9 mouse cellular contexts compared by ENCODE assay signal in the genomic region with DNA sequence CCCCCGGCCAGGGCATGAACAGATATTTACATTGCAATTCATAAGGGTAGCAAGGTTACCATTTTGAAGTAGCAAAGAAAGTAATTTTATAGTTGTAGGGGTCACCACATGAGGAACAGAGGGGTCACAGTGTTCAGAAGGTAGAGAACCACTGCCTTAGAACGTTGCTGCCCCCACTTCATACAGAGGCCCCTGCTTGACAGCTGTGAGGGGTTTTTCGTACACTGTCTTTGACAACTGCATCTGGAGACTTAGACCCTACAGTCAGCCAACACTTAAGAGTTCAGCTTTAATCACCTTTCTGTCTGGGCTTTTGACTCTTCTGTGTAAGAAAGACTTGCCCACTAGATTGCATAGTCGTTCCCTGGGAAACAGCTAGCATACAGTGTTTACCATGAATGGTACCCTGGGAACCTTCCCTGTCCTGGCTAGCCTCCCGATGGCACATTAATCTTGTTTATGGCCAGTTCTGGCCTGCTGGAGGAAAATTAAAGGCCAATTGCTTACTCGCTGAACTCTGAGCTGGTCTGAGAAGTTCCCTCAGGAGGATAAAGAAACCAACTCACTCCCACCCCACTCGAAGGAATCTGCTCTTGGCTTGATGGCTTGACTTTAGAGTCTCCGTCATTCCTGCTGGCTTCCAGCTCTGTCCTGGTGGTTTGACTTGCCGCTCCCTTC. TPM values are rescaled to one million over a fixed set of nuclear protein-coding genes. Genes with fewer than 3 reads are reported as not detected.
DNase-seq lines count a peak whose midpoint lies in the region; ATAC-seq and TF ChIP-seq lines count a peak whose summit lies in the region.
"Had no signal": no experiment of that assay in that cellular context is flagged by ENCODE, and none has a peak within 500 bp of the region (broad histone marks: within the 10 kb centered on the region; RNA-seq: fewer than 3 reads in every experiment).

No protein-coding gene starts in this region.

- no peak overlapping the region for H3K4me3 ChIP-seq in lung, embryonic 14.5 days (ENCODE audit: low read depth, low read length)
- H3K4me3 ChIP-seq in kidney, embryonic 14.5 days (ENCODE audit: low read length): no peak overlapping the region

- no peak overlapping the region for H3K27ac ChIP-seq in lung, embryonic 14.5 days (ENCODE audit: low read depth)
- peak overlapping the region; percentile 20; the same call in 1 of the 2 replicates for H3K27ac ChIP-seq in kidney, embryonic 14.5 days (ENCODE audit: low read depth, low read length)

- WGBS in lung, embryonic 14.5 days: 50% methylated on average over 9 of the region's 9 CpGs
- WGBS in kidney, embryonic 14.5 days: 32% methylated on average over 9 of the region's 9 CpGs

- no peaks in the 10 kb centered on the region for H3K4me1 ChIP-seq in lung, embryonic 14.5 days (ENCODE audit: insufficient read depth)
- peaks cover 20% of the 10 kb centered on the region for H3K4me1 ChIP-seq in kidney, embryonic 14.5 days (ENCODE audit: control insufficient read depth, insufficient read depth, low read length)

- H3K36me3 ChIP-seq in lung, embryonic 14.5 days (ENCODE audit: insufficient read depth): no peaks in the 10 kb centered on the region
- H3K36me3 ChIP-seq in kidney, embryonic 14.5 days (ENCODE audit: control insufficient read depth, insufficient read depth, low read length): no peaks in the 10 kb centered on the region

- H3K4me2 ChIP-seq in lung, embryonic 14.5 days: no peak overlapping the region
- no peak overlapping the region for H3K4me2 ChIP-seq in kidney, embryonic 14.5 days (replicated peaks; ENCODE audit: low read depth, low read length)

- no peaks in the 10 kb centered on the region for H3K9me3 ChIP-seq in lung, embryonic 14.5 days (ENCODE audit: low read depth, low read length)
- H3K9me3 ChIP-seq in kidney, embryonic 14.5 days (ENCODE audit: control insufficient read depth, low read length): no peaks in the 10 kb centered on the region

- peak; percentile 75; the same call in 1 of the 2 replicates for ATAC-seq in lung, embryonic 14.5 days (ENCODE audit: insufficient read depth)
- peak; percentile 86 for ATAC-seq in kidney, embryonic 14.5 days (ENCODE audit: low FRiP score, low TSS enrichment)
- no peak for ATAC-seq in cerebellum, adult (ENCODE audit: insufficient number of reproducible peaks, low FRiP score, low TSS enrichment)
- ATAC-seq: forebrain, embryonic 16.5 days had no signal

- H3K9ac ChIP-seq in lung, embryonic 14.5 days: no peak overlapping the region
- H3K9ac ChIP-seq in kidney, embryonic 14.5 days (ENCODE audit: low read depth, low read length): no peak overlapping the region

- no peaks in the 10 kb centered on the region for H3K27me3 ChIP-seq in lung, embryonic 14.5 days (ENCODE audit: insufficient read depth, low read length)
- no peaks in the 10 kb centered on the region for H3K27me3 ChIP-seq in kidney, embryonic 14.5 days (ENCODE audit: control insufficient read depth, insufficient read depth, low read length)

- DNase-seq in lung, embryonic 14.5 days: peak; percentile 57
- no peak for DNase-seq in lung, postnatal 36 days
- DNase-seq in fibroblast of lung, adult 2 months (ENCODE audit: low read depth): peak; percentile 67
- DNase-seq in ovary, postnatal 14 days (ENCODE audit: low spot score): peak; percentile 61
- no peak for DNase-seq in layer of hippocampus, postnatal 36 days
- DNase-seq in cerebellum, adult 11 months: no peak

- TF ChIP-seq CTCF in lung, embryonic 14.5 days (IDR thresholded peaks at IDR 0.05; ENCODE audit: low read depth): no peak

RNA-seq across cellular contexts. Expression of a gene that starts 57.8 kb away (rescaled TPM):
- 0.05 and 0.16 TPM in 2 replicates for polyA plus RNA-seq in lung, embryonic 14.5 days (2014; fragmentation: Nextera tagmentation; extraction: Ambion mirVana)
- polyA plus RNA-seq in kidney, embryonic 14.5 days (2014; fragmentation: Nextera tagmentation; extraction: Ambion mirVana): 1.0 and 2.1 TPM in 2 replicates
- total RNA-seq in layer of hippocampus, postnatal 36 days (2021): 1 to 10 TPM; 2.3 to 2.7 TPM

Comparison
In these comparisons a context has a peak if more than half of its experiments do, and no peak if none do; other contexts are left out.
1. DNase-seq: peak in lung, embryonic 14.5 days (single experiment), fibroblast of lung, adult 2 months (single experiment) and ovary, postnatal 14 days (single experiment); none in lung, postnatal 36 days (single experiment), layer of hippocampus, postnatal 36 days (0 of 2) and cerebellum, adult 11 months (single experiment).